Mouse (Mus musculus): Measurements from ENCODE around the gene AC141477.1. TPM values are rescaled to one million over a fixed set of nuclear protein-coding genes. Genes with fewer than 3 reads are reported as not detected.
A peak's percentile ranks its signal among the peaks of the same experiment; 100 is the strongest.

Gene AC141477.1
- polyA plus RNA-seq, 1 experiment, result not detected

- no peak overlapping the region for H3K4me2 ChIP-seq (ENCODE audit: low read depth)
- TF ChIP-seq SRF (IDR thresholded peaks at IDR 0.05; ENCODE audit: control insufficient read depth, insufficient read length, low read depth) (no peak), MAX (IDR thresholded peaks at IDR 0.05; ENCODE audit: low read depth) (no peak), TCF3 (IDR thresholded peaks at IDR 0.05; ENCODE audit: insufficient read length, low read depth) (no peak), USF1 (IDR thresholded peaks at IDR 0.05; ENCODE audit: low read depth) (no peak), POLR2A (IDR thresholded peaks at IDR 0.05; ENCODE audit: insufficient read length, low read depth) (no peak), MYOD1 (IDR thresholded peaks at IDR 0.05; ENCODE audit: control insufficient read depth in 1 of 3, insufficient read length in 2 of 3, low read depth in 2 of 3) (no peak), CEBPB (IDR thresholded peaks at IDR 0.05; ENCODE audit: insufficient read depth, poor library complexity, severe bottlenecking) (no peak), REST (IDR thresholded peaks at IDR 0.05; ENCODE audit: insufficient read depth, insufficient read length) (no peak), POLR2AphosphoS2 (IDR thresholded peaks at IDR 0.05; ENCODE audit: insufficient read length, low read depth) (no peak), TCF12 (IDR thresholded peaks at IDR 0.05; ENCODE audit: insufficient read depth, poor library complexity, severe bottlenecking) (no peak), E2F4 (IDR thresholded peaks at IDR 0.05; ENCODE audit: insufficient read depth) (no peak), MYOG (IDR thresholded peaks at IDR 0.05; ENCODE audit: control insufficient read depth in 1 of 3, insufficient read depth in 1 of 3, insufficient read length in 2 of 3, low read depth in 2 of 3) (no peak)
- no peak overlapping the region for H3K4me3 ChIP-seq
- no peaks in the 10 kb centered on the region for H3K27me3 ChIP-seq (ENCODE audit: control insufficient read depth, insufficient read depth, insufficient read length)
- H3K36me3 ChIP-seq (ENCODE audit: control insufficient read depth, insufficient read depth), result peaks cover 40% of the 10 kb centered on the region
- no peaks in the 10 kb centered on the region for H3K79me2 ChIP-seq (ENCODE audit: control insufficient read depth, insufficient read depth)
- no peak overlapping the region for H3ac ChIP-seq (ENCODE audit: control insufficient read depth, insufficient read length)
Measured at GRCm38 (mm10) chr10:76480851-76481250, 40.6 kb upstream of the AC141477.1 start.

DNA sequence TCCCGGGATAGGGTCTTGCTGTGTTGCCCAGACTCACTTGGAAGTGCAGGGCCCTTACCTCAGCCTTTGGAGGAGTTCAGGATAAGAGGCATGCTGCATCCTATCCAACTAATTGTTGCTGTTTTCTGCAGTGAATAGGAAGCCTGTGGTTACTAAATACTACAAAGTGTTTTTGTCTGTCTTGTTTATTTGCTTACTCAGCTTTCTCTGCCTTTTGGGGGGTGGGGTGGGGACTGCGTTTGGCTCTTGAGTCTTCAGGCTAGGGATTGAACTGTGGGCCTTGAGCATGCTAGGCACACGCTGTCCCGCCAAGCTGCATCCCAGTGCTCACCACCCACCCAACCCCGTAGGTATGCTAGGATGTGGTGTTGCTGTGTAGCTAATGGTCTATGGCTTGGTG is 33.5 kb upstream of the AC141477.1 start:
- TF ChIP-seq MAX (IDR thresholded peaks at IDR 0.05; ENCODE audit: low read depth), result no peak
- TF ChIP-seq POLR2AphosphoS2 (IDR thresholded peaks at IDR 0.05; ENCODE audit: insufficient read length, low read depth), result no peak
- no peak for TF ChIP-seq TCF12 (IDR thresholded peaks at IDR 0.05; ENCODE audit: insufficient read depth, poor library complexity, severe bottlenecking)
- TF ChIP-seq MYOD1 (IDR thresholded peaks at IDR 0.05; ENCODE audit: control insufficient read depth in 1 of 3, insufficient read length in 2 of 3, low read depth in 2 of 3), result no peak
- no peak for TF ChIP-seq TCF3 (IDR thresholded peaks at IDR 0.05; ENCODE audit: insufficient read length, low read depth)
- TF ChIP-seq MYOG (IDR thresholded peaks at IDR 0.05; ENCODE audit: control insufficient read depth in 1 of 3, insufficient read depth in 1 of 3, insufficient read length in 2 of 3, low read depth in 2 of 3), result no peak
- TF ChIP-seq POLR2A (IDR thresholded peaks at IDR 0.05; ENCODE audit: insufficient read length, low read depth), result no peak
- TF ChIP-seq E2F4 (IDR thresholded peaks at IDR 0.05; ENCODE audit: insufficient read depth), result no peak
- no peak for TF ChIP-seq SRF (IDR thresholded peaks at IDR 0.05; ENCODE audit: control insufficient read depth, insufficient read length, low read depth)
- no peak for TF ChIP-seq REST (IDR thresholded peaks at IDR 0.05; ENCODE audit: insufficient read depth, insufficient read length)
- no peak for TF ChIP-seq USF1 (IDR thresholded peaks at IDR 0.05; ENCODE audit: low read depth)
- no peak for TF ChIP-seq CEBPB (IDR thresholded peaks at IDR 0.05; ENCODE audit: insufficient read depth, poor library complexity, severe bottlenecking)
- Histone ChIP-seq H3K4me2 (ENCODE audit: low read depth) (no peak overlapping the region), H3K27me3 (ENCODE audit: control insufficient read depth, insufficient read depth, insufficient read length) (no peaks in the 10 kb centered on the region), H3K36me3 (ENCODE audit: control insufficient read depth, insufficient read depth) (peaks cover 26% of the 10 kb centered on the region), H3K79me2 (ENCODE audit: control insufficient read depth, insufficient read depth) (peaks cover 13% of the 10 kb centered on the region), H3ac (ENCODE audit: control insufficient read depth, insufficient read length) (no peak overlapping the region), H3K4me3 (no peak overlapping the region)

GRCm38 (mm10) chr10:76468203-76469162 is 28.2 kb upstream of the AC141477.1 start, which contains the start of the genes Mcm3ap and Ybey:
Mcm3ap (plus strand) TSS chr10:76468927.
Ybey (minus strand) TSS chr10:76469114.
- Histone ChIP-seq H3ac (ENCODE audit: control insufficient read depth, insufficient read length) (peak within 1 kb of the TSS; percentile 66), H3K4me3 (peak within 1 kb of the TSS; percentile 95), H3K79me2 (ENCODE audit: control insufficient read depth, insufficient read depth) (peaks cover 13% of the 10 kb centered on the region), H3K4me2 (ENCODE audit: low read depth) (peak within 1 kb of the TSS; percentile 95), H3K36me3 (ENCODE audit: control insufficient read depth, insufficient read depth) (peaks cover 4% of the 10 kb centered on the region), H3K27me3 (ENCODE audit: control insufficient read depth, insufficient read depth, insufficient read length) (no peaks in the 10 kb centered on the region)
- TF ChIP-seq E2F4 (IDR thresholded peaks at IDR 0.05; ENCODE audit: insufficient read depth), result peak; percentile 17
- no peak for TF ChIP-seq TCF12 (IDR thresholded peaks at IDR 0.05; ENCODE audit: insufficient read depth, poor library complexity, severe bottlenecking)
- peak in 1 of 3 experiments; percentile 40 for TF ChIP-seq MYOG (IDR thresholded peaks at IDR 0.05; ENCODE audit: control insufficient read depth in 1 of 3, insufficient read depth in 1 of 3, insufficient read length in 2 of 3, low read depth in 2 of 3)
- TF ChIP-seq CEBPB (IDR thresholded peaks at IDR 0.05; ENCODE audit: insufficient read depth, poor library complexity, severe bottlenecking), result no peak
- no peak for TF ChIP-seq USF1 (IDR thresholded peaks at IDR 0.05; ENCODE audit: low read depth)
- TF ChIP-seq POLR2AphosphoS2 (IDR thresholded peaks at IDR 0.05; ENCODE audit: insufficient read length, low read depth), result peak; percentile 51
- peak; percentile 30 for TF ChIP-seq SRF (IDR thresholded peaks at IDR 0.05; ENCODE audit: control insufficient read depth, insufficient read length, low read depth)
- peak; percentile 94 for TF ChIP-seq POLR2A (IDR thresholded peaks at IDR 0.05; ENCODE audit: insufficient read length, low read depth)

DNA sequence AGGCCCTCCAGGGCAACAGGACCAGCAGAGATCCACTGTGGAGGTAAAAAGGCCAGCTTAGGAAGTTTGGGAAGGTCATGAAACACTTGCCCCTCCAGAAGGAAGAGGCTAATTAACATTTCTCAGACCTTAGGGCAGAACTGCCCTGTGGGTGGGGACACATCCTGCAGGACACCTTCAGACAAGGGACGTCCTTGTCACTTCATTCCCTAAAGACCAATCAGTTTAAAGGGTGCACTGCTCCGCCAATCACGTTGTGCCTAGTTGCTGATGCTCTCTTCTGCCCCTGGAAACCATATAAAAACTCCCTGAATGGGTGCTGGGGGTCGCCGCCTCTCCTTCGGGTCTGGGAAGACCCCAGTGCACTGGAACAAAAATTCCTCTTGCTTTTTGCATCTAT is 22.5 kb upstream of the AC141477.1 start:
- no peak overlapping the region for H3K4me2 ChIP-seq (ENCODE audit: low read depth)
- no peak overlapping the region for H3K4me3 ChIP-seq
- no peaks in the 10 kb centered on the region for H3K79me2 ChIP-seq (ENCODE audit: control insufficient read depth, insufficient read depth)
- no peak overlapping the region for H3ac ChIP-seq (ENCODE audit: control insufficient read depth, insufficient read length)
- no peaks in the 10 kb centered on the region for H3K36me3 ChIP-seq (ENCODE audit: control insufficient read depth, insufficient read depth)
- TF ChIP-seq TCF3 (IDR thresholded peaks at IDR 0.05; ENCODE audit: insufficient read length, low read depth), result no peak
- no peak for TF ChIP-seq E2F4 (IDR thresholded peaks at IDR 0.05; ENCODE audit: insufficient read depth)
- no peak for TF ChIP-seq REST (IDR thresholded peaks at IDR 0.05; ENCODE audit: insufficient read depth, insufficient read length)
- no peak for TF ChIP-seq MAX (IDR thresholded peaks at IDR 0.05; ENCODE audit: low read depth)
- TF ChIP-seq MYOD1 (IDR thresholded peaks at IDR 0.05; ENCODE audit: control insufficient read depth in 1 of 3, insufficient read length in 2 of 3, low read depth in 2 of 3), result no peak
- TF ChIP-seq USF1 (IDR thresholded peaks at IDR 0.05; ENCODE audit: low read depth), result no peak
- no peak for TF ChIP-seq CEBPB (IDR thresholded peaks at IDR 0.05; ENCODE audit: insufficient read depth, poor library complexity, severe bottlenecking)
- no peak for TF ChIP-seq SRF (IDR thresholded peaks at IDR 0.05; ENCODE audit: control insufficient read depth, insufficient read length, low read depth)
- no peak for TF ChIP-seq POLR2AphosphoS2 (IDR thresholded peaks at IDR 0.05; ENCODE audit: insufficient read length, low read depth)
- no peak for TF ChIP-seq TCF12 (IDR thresholded peaks at IDR 0.05; ENCODE audit: insufficient read depth, poor library complexity, severe bottlenecking)
- H3K27me3 ChIP-seq (ENCODE audit: control insufficient read depth, insufficient read depth, insufficient read length), result no peaks in the 10 kb centered on the region
